Mouse (Mus musculus) liver, postnatal 0 days (tissue): ENCODE data around the gene Fam198a.

ENCODE experiments used
- CTCF ChIP-seq: sonication (generic); IDR thresholded peaks from 2 replicates; pipeline ENCODE4 v1.5.1; 2016; ENCODE audit warnings: antibody characterized with exemption, low read depth
- EP300 ChIP-seq: IDR thresholded peaks from 2 replicates; pipeline ENCODE4 v1.6.1; 2016; ENCODE audit warnings: antibody characterized with exemption, low read depth, mild to moderate bottlenecking

DNA sequence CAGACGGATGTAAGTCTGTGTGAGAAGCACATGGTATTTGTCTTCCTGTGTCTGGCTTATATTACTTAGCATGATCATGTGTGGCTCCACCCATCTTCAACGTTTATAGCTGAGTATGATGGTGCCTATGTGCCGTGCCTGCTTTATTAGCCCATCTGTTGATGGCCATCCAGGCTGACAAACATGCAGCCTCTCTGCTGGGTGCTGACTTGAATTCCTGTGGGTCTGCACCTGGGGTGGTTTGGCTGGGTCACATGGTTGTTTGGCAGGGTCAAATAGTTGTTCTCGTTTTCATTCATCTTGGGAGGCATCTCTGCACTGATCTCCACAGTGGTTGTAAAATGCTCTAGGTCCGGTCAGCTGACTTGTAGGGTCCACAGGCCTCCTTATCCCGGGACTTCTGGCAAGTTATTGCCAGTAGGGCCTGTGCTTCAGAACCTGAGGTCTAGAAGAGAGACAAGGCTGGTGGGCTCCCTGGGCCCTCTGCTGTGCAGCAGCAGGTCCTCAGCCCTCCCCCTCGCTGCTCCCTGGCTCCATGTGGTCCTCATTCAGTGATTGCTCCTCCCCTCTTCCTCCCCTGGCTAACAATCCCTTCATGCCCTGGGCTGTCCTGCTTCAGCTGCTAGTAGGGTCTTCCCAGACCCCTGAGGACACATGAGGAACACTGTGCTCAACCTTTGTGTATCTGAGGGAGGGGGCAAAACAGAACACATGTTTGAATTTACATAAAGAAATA, 75.2 kb downstream of the Fam198a start:
- no peak for TF ChIP-seq CTCF
- no peak for TF ChIP-seq EP300
